8 mouse cellular contexts compared by ENCODE assay signal in genomic region chr17:86937497-86938155, GRCm38 (mm10). TPM values are rescaled to one million over a fixed set of nuclear protein-coding genes. Genes with fewer than 3 reads are reported as not detected.
DNase-seq lines count a peak whose midpoint lies in the region; ATAC-seq and TF ChIP-seq lines count a peak whose summit lies in the region.

No protein-coding gene starts in this region.

- peak; percentile 64 for TF ChIP-seq EP300 in lung, postnatal 0 days (IDR thresholded peaks at IDR 0.05)

- ATAC-seq in hindbrain, embryonic 14.5 days (ENCODE audit: low FRiP score), result peak; percentile 87
- ATAC-seq in lung, postnatal 0 days, result peak; percentile 96

- H3K4me2 ChIP-seq in hindbrain, embryonic 14.5 days (replicated peaks), result peak overlapping the region; percentile 66
- H3K4me2 ChIP-seq in lung, postnatal 0 days (replicated peaks; ENCODE audit: low read depth, low read length), result peak overlapping the region; percentile 52

- H3K27ac ChIP-seq in hindbrain, embryonic 14.5 days, result peak overlapping the region; percentile 76
- H3K27ac ChIP-seq in lung, postnatal 0 days (ENCODE audit: low read length), result no peak overlapping the region

- peak overlapping the region; percentile 55 for H3K9ac ChIP-seq in hindbrain, embryonic 14.5 days
- no peak overlapping the region; the same call in 1 of the 2 replicates for H3K9ac ChIP-seq in lung, postnatal 0 days (replicated peaks; ENCODE audit: low read depth)

- H3K36me3 ChIP-seq in hindbrain, embryonic 14.5 days (replicated peaks; ENCODE audit: control insufficient read depth, insufficient read depth), result no peaks in the 10 kb centered on the region
- no peaks in the 10 kb centered on the region for H3K36me3 ChIP-seq in lung, postnatal 0 days (ENCODE audit: insufficient read depth, low read length)

- 5% methylated on average over 20 of the region's 20 CpGs for WGBS in hindbrain, embryonic 14.5 days
- 2% methylated on average over 19 of the region's 20 CpGs for WGBS in lung, postnatal 0 days

- peak; percentile 83 for DNase-seq in Muller cell, postnatal 12 days (ENCODE audit: inconsistent ontology term)
- peak; percentile 48 for DNase-seq in cerebellum, adult 9-11 months
- DNase-seq in frontal cortex, postnatal 36 days (ENCODE audit: low spot score in 2 of 2), result peak; percentile 66 to 73
- DNase-seq in hindbrain, embryonic 14.5 days (ENCODE audit: low spot score), result peak; percentile 80
- DNase-seq in layer of hippocampus, postnatal 14 days (ENCODE audit: low spot score in 2 of 2), result peak; percentile 73 to 75
- peak; percentile 89 for DNase-seq in lung, postnatal 0 days (ENCODE audit: low spot score)
- DNase-seq in ovary, postnatal 14 days (ENCODE audit: low spot score), result peak; percentile 60
- DNase-seq in thymus, postnatal 4 days, result peak; percentile 73

- H3K9me3 ChIP-seq in hindbrain, embryonic 14.5 days (ENCODE audit: control insufficient read depth, low read length), result no peaks in the 10 kb centered on the region
- no peaks in the 10 kb centered on the region for H3K9me3 ChIP-seq in lung, postnatal 0 days (ENCODE audit: low read length)

- TF ChIP-seq CTCF in lung, postnatal 0 days (IDR thresholded peaks at IDR 0.05), result no peak

- peaks cover 13% of the 10 kb centered on the region for H3K4me1 ChIP-seq in hindbrain, embryonic 14.5 days (replicated peaks; ENCODE audit: control insufficient read depth, insufficient read depth, low read length)
- peaks cover 4% of the 10 kb centered on the region; the same call in 1 of the 2 replicates for H3K4me1 ChIP-seq in lung, postnatal 0 days (ENCODE audit: insufficient read depth, low read depth, low read length)

- no peaks in the 10 kb centered on the region for H3K27me3 ChIP-seq in hindbrain, embryonic 14.5 days (ENCODE audit: control insufficient read depth, insufficient read depth, low read length)
- H3K27me3 ChIP-seq in lung, postnatal 0 days (replicated peaks; ENCODE audit: insufficient read depth, low read length), result no peaks in the 10 kb centered on the region

- peak overlapping the region; percentile 39 for H3K4me3 ChIP-seq in hindbrain, embryonic 14.5 days (replicated peaks; ENCODE audit: low read length)
- no peak overlapping the region; the same call in 1 of the 2 replicates for H3K4me3 ChIP-seq in lung, postnatal 0 days (ENCODE audit: low read depth, low read length)

RNA-seq across cellular contexts. Expression of gene Atp6v1e2, which starts 10.1 kb away (rescaled TPM):
- polyA plus RNA-seq in hindbrain, embryonic 14.5 days (2014; fragmentation: Nextera tagmentation; extraction: Ambion mirVana), result not detected in 2 replicates
- total RNA-seq in layer of hippocampus, postnatal 14 days (2021), result under 1 TPM in 1 of 2 experiments, not detected in 1; 0.35 TPM
- polyA plus RNA-seq in lung, postnatal 0 days (2015; fragmentation: Nextera tagmentation; extraction: Ambion mirVana), result not detected in 2 replicates

RNA-seq across cellular contexts. Expression of gene Tmem247, which starts 20.5 kb away (rescaled TPM):
- not detected in 2 replicates for polyA plus RNA-seq in hindbrain, embryonic 14.5 days (2014; fragmentation: Nextera tagmentation; extraction: Ambion mirVana)
- not detected for total RNA-seq in layer of hippocampus, postnatal 14 days (2021)
- not detected in 2 replicates for polyA plus RNA-seq in lung, postnatal 0 days (2015; fragmentation: Nextera tagmentation; extraction: Ambion mirVana)

RNA-seq across cellular contexts. Expression of gene Rhoq, which starts 25.3 kb away (rescaled TPM):
- 10.7 and 11.5 TPM in 2 replicates for polyA plus RNA-seq in hindbrain, embryonic 14.5 days (2014; fragmentation: Nextera tagmentation; extraction: Ambion mirVana)
- 10 to 100 TPM; 32.1 to 33.5 TPM for total RNA-seq in layer of hippocampus, postnatal 14 days (2021)
- 10.7 and 11.5 TPM in 2 replicates for polyA plus RNA-seq in lung, postnatal 0 days (2015; fragmentation: Nextera tagmentation; extraction: Ambion mirVana)
